Mouse (Mus musculus) liver, embryonic 14.5 days (tissue): ENCODE measurements around the gene Sec1. TPM values are rescaled to one million over a fixed set of nuclear protein-coding genes. Genes with fewer than 3 reads are reported as not detected.

ENCODE experiments used
- ATAC-seq: fragments of 200-750 bp; cut with Nextera tagmentation; 2 replicates; pipeline ENCODE4 v1.8.0; 2017; ENCODE audit warnings: moderate number of reproducible peaks, mild to moderate bottlenecking, moderate library complexity; ENCODE audit not compliant: insufficient read depth
- DNase-seq, 3 experiments: peaks; one replicate each; pipeline ENCODE4 v3.0.0-alpha.2; 2012 to 2013; ENCODE audit warnings: low read depth in 3 of 3, low spot score in 3 of 3
- H3K27ac ChIP-seq: fragments of 300-500 bp; sonication (generic); 2 replicates; pipeline ENCODE4 v1.5.1; 2014; ENCODE audit warnings: moderate library complexity, mild to moderate bottlenecking, control low read depth, inconsistent platforms
- H3K27me3 ChIP-seq: fragments of 300-500 bp; sonication (generic); 2 replicates; pipeline ENCODE4 v1.6.1; 2014; ENCODE audit warnings: mild to moderate bottlenecking, low read length, moderate library complexity; ENCODE audit not compliant: control insufficient read depth, insufficient read depth
- H3K36me3 ChIP-seq: fragments of 300-500 bp; sonication (generic); replicated peaks from 2 replicates; pipeline ENCODE4 v1.6.1; 2014; ENCODE audit warnings: low read depth; ENCODE audit not compliant: control insufficient read depth, insufficient read depth
- H3K4me1 ChIP-seq, 2 experiments: fragments of 200-500 bp in 1 of 2; fragments of 300-500 bp in 1 of 2; sonication (generic) in 1 of 2; replicated peaks; 2 replicates each; pipeline ENCODE4 v1.6.1; 2012 to 2014; ENCODE audit warnings: antibody characterized with exemption in 1 of 2, inconsistent platforms in 1 of 2, low read length in 1 of 2; ENCODE audit not compliant: control insufficient read depth in 2 of 2, insufficient read depth in 2 of 2
- H3K4me2 ChIP-seq: fragments of 300-500 bp; sonication (generic); 2 replicates; pipeline ENCODE4 v1.6.1; 2014; ENCODE audit warnings: low read depth, mild to moderate bottlenecking, control low read depth, moderate library complexity
- H3K4me3 ChIP-seq, 2 experiments: fragments of 200-500 bp in 1 of 2; fragments of 300-500 bp in 1 of 2; sonication (generic) in 1 of 2; 2 replicates each; pipeline ENCODE4 v1.5.1; 2012 to 2014; ENCODE audit warnings: low read depth in 2 of 2, low read length in 2 of 2, mild to moderate bottlenecking in 2 of 2, control low read depth in 1 of 2, inconsistent platforms in 1 of 2, moderate library complexity in 1 of 2; ENCODE audit not compliant: insufficient read depth in 1 of 2
- H3K9ac ChIP-seq: fragments of 300-500 bp; sonication (generic); replicated peaks from 2 replicates; pipeline ENCODE4 v1.6.1; 2014; ENCODE audit warnings: mild to moderate bottlenecking, control low read depth, moderate library complexity
- H3K9me3 ChIP-seq: fragments of 300-500 bp; sonication (generic); 2 replicates; pipeline ENCODE4 v1.6.1; 2016; ENCODE audit warnings: low read length, mixed read lengths; ENCODE audit not compliant: control insufficient read depth
- CTCF ChIP-seq: IDR thresholded peaks from 2 replicates; pipeline ENCODE4 v1.5.1; 2016; ENCODE audit warnings: antibody characterized with exemption, low read depth, control low read depth
- EP300 ChIP-seq: IDR thresholded peaks from 2 replicates; pipeline ENCODE4 v1.6.1; 2016; ENCODE audit warnings: antibody characterized with exemption, low read depth
- WGBS: fragments of 180-500 bp; shearing (Covaris S2); extraction: QIAGEN DNeasy Blood & Tissue Kit; methylation state at CpG from one replicate; pipeline ENCODE4 v1.1.7; 2014; ENCODE audit not compliant: insufficient replicate concordance; 5-methylcytosine and 5-hydroxymethylcytosine counted together
- polyA plus RNA-seq, 2 experiments: library from polyadenylated mRNA; depleted of rRNA in 1 of 2; stranded (reverse) in 1 of 2; unstranded in 1 of 2; fragments of >200 nt; fragmentation: Nextera tagmentation in 1 of 2; extraction: Ambion mirVana in 1 of 2; gene quantifications; 2 replicates each; pipeline versions ENCODE4 v1.2.1 to v1.2.3; 2012 to 2014

The Sec1 gene
- polyA plus RNA-seq, 2 experiments = 0.02 TPM; not detected in 1

GRCm38 (mm10) chr7:45645591-45645971, 48.6 kb downstream of the Sec1 start:
- no peak overlapping the region for H3K4me2 ChIP-seq
- no peaks in the 10 kb centered on the region for H3K27me3 ChIP-seq
- no peak overlapping the region for H3K4me3 ChIP-seq
- H3K9ac ChIP-seq = no peak overlapping the region
- no peaks in the 10 kb centered on the region for H3K9me3 ChIP-seq
- no peaks in the 10 kb centered on the region for H3K36me3 ChIP-seq
- no peak overlapping the region for H3K27ac ChIP-seq
- H3K4me1 ChIP-seq = peaks cover 0 to 7% of the 10 kb centered on the region in 2 experiments; a peak in 1 of 4 replicates
- TF ChIP-seq EP300 (no peak), CTCF (no peak)
- ATAC-seq (no peak), DNase-seq (no peak)
- 67% methylated on average over 7 of the region's 7 CpGs for WGBS

GRCm38 (mm10) chr7:45644872-45645590, 49.2 kb downstream of the Sec1 start:
- no peak for TF ChIP-seq EP300
- no peak for TF ChIP-seq CTCF
- 54% methylated on average over 6 of the region's 6 CpGs for WGBS

GRCm38 (mm10) chr7:45644183-45644582, 50.0 kb downstream of the Sec1 start:
- TF ChIP-seq EP300 = no peak
- TF ChIP-seq CTCF = no peak
- H3K9me3 ChIP-seq = no peaks in the 10 kb centered on the region
- peak overlapping the region; percentile 64 for H3K4me2 ChIP-seq
- H3K4me3 ChIP-seq = no peak overlapping the region
- no peak overlapping the region for H3K9ac ChIP-seq
- H3K27me3 ChIP-seq = no peaks in the 10 kb centered on the region
- H3K4me1 ChIP-seq = peaks cover 0 to 7% of the 10 kb centered on the region in 2 experiments; a peak in 1 of 4 replicates
- no peak overlapping the region for H3K27ac ChIP-seq
- ATAC-seq (no peak), DNase-seq (no peak)
- no peaks in the 10 kb centered on the region for H3K36me3 ChIP-seq
- WGBS = 12% methylated on average over 18 of the region's 18 CpGs

More at GRCm38 (mm10) chr7:45644872-45645590, 49.2 kb downstream of the Sec1 start:
- Histone ChIP-seq H3K36me3 (no peaks in the 10 kb centered on the region), H3K4me1 (peaks cover 0 to 7% of the 10 kb centered on the region in 2 experiments; a peak in 1 of 4 replicates), H3K27ac (no peak overlapping the region), H3K9me3 (no peaks in the 10 kb centered on the region), H3K27me3 (no peaks in the 10 kb centered on the region), H3K4me3 (no peak overlapping the region), H3K9ac (no peak overlapping the region), H3K4me2 (no peak overlapping the region)
- DNase-seq (no peak), ATAC-seq (no peak)

GRCm38 (mm10) chr7:45643441-45644178, 50.6 kb downstream of the Sec1 start:
- Histone ChIP-seq H3K36me3 (no peaks in the 10 kb centered on the region), H3K9me3 (no peaks in the 10 kb centered on the region), H3K4me2 (peak overlapping the region; percentile 64), H3K27ac (no peak overlapping the region), H3K4me1 (peaks cover 0 to 7% of the 10 kb centered on the region in 2 experiments; a peak in 1 of 4 replicates), H3K27me3 (no peaks in the 10 kb centered on the region), H3K9ac (no peak overlapping the region), H3K4me3 (peak overlapping the region; percentile 32 to 36)
- no peak for TF ChIP-seq EP300
- no peak for TF ChIP-seq CTCF
- DNase-seq (peak; percentile 64 to 74 (median 66)), ATAC-seq (peak; percentile 85)
- 3% methylated on average over 28 of the region's 28 CpGs for WGBS
